Mouse (Mus musculus): ENCODE data around the gene Svep1. TPM values are rescaled to one million over a fixed set of nuclear protein-coding genes. Genes with fewer than 3 reads are reported as not detected.

The Svep1 gene
- polyA plus RNA-seq, 1 experiment: not detected

DNA sequence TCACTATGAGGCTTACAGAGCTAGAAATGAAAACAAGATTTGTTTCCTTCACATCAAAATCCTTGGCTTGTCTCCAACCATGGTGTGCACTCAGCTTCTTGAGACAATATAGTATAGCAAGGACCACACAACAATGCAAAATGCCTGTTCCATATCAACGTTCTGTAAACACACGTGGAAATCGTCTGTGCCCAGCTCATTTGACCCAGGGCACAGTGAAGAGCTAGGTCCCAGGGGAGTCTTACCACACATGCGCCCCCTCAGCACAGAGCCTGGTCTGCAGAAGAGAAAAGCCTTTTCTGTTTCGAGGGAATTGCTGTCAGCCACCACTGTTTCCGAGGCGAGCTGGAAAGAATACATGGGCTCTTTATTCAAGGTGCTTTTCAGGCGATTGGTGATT, 91.2 kb downstream of the Svep1 start:
- Histone ChIP-seq H3K4me1 (ENCODE audit: control insufficient read depth, insufficient read depth, low read length) (no peaks in the 10 kb centered on the region), H3K27ac (ENCODE audit: insufficient read depth, low read depth, low read length) (no peak overlapping the region), H3K4me3 (ENCODE audit: insufficient read depth, low read depth, low read length) (no peak overlapping the region)
- 24% methylated on average over 8 of the region's 8 CpGs for WGBS
- no peak for TF ChIP-seq POLR2A (IDR thresholded peaks at IDR 0.05; ENCODE audit: insufficient read depth, low read depth, low read length)
- no peak for TF ChIP-seq CTCF (IDR thresholded peaks at IDR 0.05; ENCODE audit: insufficient read depth, low read depth, low read length)

DNA sequence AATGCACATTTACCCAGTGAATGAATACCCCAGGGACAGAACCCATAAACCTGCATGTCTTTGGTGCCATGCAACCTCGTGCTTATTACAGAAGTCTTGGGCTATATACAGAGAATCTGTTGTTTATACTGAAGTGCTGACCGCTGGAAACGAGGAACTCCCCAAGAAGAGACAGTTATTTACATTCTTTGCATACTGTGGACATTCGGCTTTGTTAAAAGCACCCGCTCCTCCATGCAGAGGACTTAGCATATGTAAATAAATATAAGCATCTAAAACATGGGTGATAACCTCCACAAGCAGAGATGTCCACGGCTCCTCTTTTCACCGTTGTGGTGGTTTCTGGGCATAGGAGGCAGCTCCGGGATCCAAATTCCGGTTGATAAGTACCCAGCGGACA, 95.7 kb downstream of the Svep1 start:
- Histone ChIP-seq H3K27ac (ENCODE audit: insufficient read depth, low read depth, low read length) (no peak overlapping the region), H3K4me1 (ENCODE audit: control insufficient read depth, insufficient read depth, low read length) (no peaks in the 10 kb centered on the region), H3K4me3 (ENCODE audit: insufficient read depth, low read depth, low read length) (no peak overlapping the region)
- TF ChIP-seq POLR2A (IDR thresholded peaks at IDR 0.05; ENCODE audit: insufficient read depth, low read depth, low read length): no peak
- no peak for TF ChIP-seq CTCF (IDR thresholded peaks at IDR 0.05; ENCODE audit: insufficient read depth, low read depth, low read length)
- WGBS: 88% methylated on average over 10 of the region's 10 CpGs

GRCm38 (mm10) chr4:58109793-58110192, 96.9 kb downstream of the Svep1 start:
- H3K4me1 ChIP-seq (ENCODE audit: control insufficient read depth, insufficient read depth, low read length): no peaks in the 10 kb centered on the region
- H3K4me3 ChIP-seq (ENCODE audit: insufficient read depth, low read depth, low read length): no peak overlapping the region
- WGBS: 85% methylated on average over 6 of the region's 6 CpGs
- H3K27ac ChIP-seq (ENCODE audit: insufficient read depth, low read depth, low read length): no peak overlapping the region
- TF ChIP-seq POLR2A (IDR thresholded peaks at IDR 0.05; ENCODE audit: insufficient read depth, low read depth, low read length): no peak
- TF ChIP-seq CTCF (IDR thresholded peaks at IDR 0.05; ENCODE audit: insufficient read depth, low read depth, low read length): no peak

- WGBS: 67% methylated on average over 3 of the region's 3 CpGs
Measured at GRCm38 (mm10) chr4:58108364-58108763, 98.3 kb downstream of the Svep1 start.

DNA sequence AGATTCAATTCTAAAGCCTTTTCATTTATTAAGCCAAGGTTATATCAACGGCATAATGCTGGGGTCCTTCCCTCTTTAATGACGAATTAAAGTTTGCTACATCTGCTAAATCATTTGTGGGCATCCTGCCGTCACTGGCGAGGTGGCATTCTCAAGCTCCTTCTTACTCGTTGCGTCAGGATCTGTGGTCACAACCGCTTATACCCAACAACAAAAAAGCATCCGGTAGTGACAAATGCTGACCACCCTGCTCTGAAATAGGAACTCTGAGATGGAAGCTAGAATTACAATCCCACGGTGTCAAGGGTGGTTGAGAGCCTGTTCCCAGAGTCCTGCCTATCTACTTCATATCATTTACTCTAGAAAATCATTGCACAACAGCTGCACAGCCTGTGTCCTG, 108.9 kb downstream of the Svep1 start:
- no peak for TF ChIP-seq POLR2A (IDR thresholded peaks at IDR 0.05; ENCODE audit: insufficient read depth, low read depth, low read length)
- TF ChIP-seq CTCF (IDR thresholded peaks at IDR 0.05; ENCODE audit: insufficient read depth, low read depth, low read length): no peak
- Histone ChIP-seq H3K4me3 (ENCODE audit: insufficient read depth, low read depth, low read length) (no peak overlapping the region), H3K4me1 (ENCODE audit: control insufficient read depth, insufficient read depth, low read length) (no peaks in the 10 kb centered on the region), H3K27ac (ENCODE audit: insufficient read depth, low read depth, low read length) (no peak overlapping the region)
- 83% methylated on average over 9 of the region's 9 CpGs for WGBS

More at GRCm38 (mm10) chr4:58108364-58108763, 98.3 kb downstream of the Svep1 start:
- TF ChIP-seq POLR2A (IDR thresholded peaks at IDR 0.05; ENCODE audit: insufficient read depth, low read depth, low read length) (no peak), CTCF (IDR thresholded peaks at IDR 0.05; ENCODE audit: insufficient read depth, low read depth, low read length) (no peak)
- Histone ChIP-seq H3K4me1 (ENCODE audit: control insufficient read depth, insufficient read depth, low read length) (no peaks in the 10 kb centered on the region), H3K27ac (ENCODE audit: insufficient read depth, low read depth, low read length) (no peak overlapping the region), H3K4me3 (ENCODE audit: insufficient read depth, low read depth, low read length) (no peak overlapping the region)

DNA sequence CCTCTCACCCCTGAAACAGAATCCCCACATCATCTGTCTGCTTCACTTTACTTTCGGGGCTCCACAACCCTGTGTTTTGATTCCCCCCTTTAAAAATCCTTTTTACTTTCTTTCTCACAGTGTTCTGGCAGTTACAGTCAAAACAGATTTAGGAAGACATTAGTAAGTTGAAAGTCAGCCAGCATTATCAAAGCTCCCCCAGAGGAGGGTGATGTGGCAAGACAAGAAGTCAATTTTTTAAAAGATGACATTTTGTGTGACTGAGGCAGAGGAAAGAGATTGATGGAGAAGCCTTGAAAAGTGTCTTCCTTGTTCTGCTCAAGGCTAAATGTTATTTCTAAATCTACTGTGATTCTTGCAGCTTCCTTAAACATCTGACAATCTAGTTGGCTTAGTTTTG, 119.9 kb downstream of the Svep1 start:
- 73% methylated on average over 1 of the region's 1 CpGs for WGBS
- Histone ChIP-seq H3K4me1 (ENCODE audit: control insufficient read depth, insufficient read depth, low read length) (no peaks in the 10 kb centered on the region), H3K27ac (ENCODE audit: insufficient read depth, low read depth, low read length) (no peak overlapping the region), H3K4me3 (ENCODE audit: insufficient read depth, low read depth, low read length) (no peak overlapping the region)
- no peak for TF ChIP-seq CTCF (IDR thresholded peaks at IDR 0.05; ENCODE audit: insufficient read depth, low read depth, low read length)
- no peak for TF ChIP-seq POLR2A (IDR thresholded peaks at IDR 0.05; ENCODE audit: insufficient read depth, low read depth, low read length)

GRCm38 (mm10) chr4:58086151-58086550, 120.5 kb downstream of the Svep1 start:
- H3K27ac ChIP-seq (ENCODE audit: insufficient read depth, low read depth, low read length): no peak overlapping the region
- WGBS: 47% methylated on average over 4 of the region's 4 CpGs
- no peaks in the 10 kb centered on the region for H3K4me1 ChIP-seq (ENCODE audit: control insufficient read depth, insufficient read depth, low read length)
- no peak for TF ChIP-seq POLR2A (IDR thresholded peaks at IDR 0.05; ENCODE audit: insufficient read depth, low read depth, low read length)
- no peak for TF ChIP-seq CTCF (IDR thresholded peaks at IDR 0.05; ENCODE audit: insufficient read depth, low read depth, low read length)
- H3K4me3 ChIP-seq (ENCODE audit: insufficient read depth, low read depth, low read length): no peak overlapping the region

DNA sequence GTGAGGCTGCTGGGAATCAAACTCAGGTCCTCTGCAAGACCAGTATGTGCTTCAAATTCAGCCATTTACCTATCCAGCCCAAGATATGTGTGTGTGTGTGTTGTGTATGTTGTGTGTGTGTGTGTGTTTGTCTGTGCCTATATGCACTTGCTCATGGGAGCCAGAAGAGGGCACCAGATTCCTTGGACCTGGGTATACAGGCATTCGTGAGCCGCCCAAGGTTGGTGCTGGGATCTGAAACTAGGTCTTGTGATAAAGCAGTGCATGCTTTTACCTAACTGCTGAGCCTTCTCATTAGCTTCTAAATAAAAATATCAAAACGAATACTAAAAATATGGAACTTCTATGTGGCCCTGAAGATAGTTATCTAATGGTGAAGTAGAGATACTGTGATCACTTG, 121.3 kb downstream of the Svep1 start:
- 92% methylated on average over 3 of the region's 3 CpGs for WGBS
- Histone ChIP-seq H3K4me1 (ENCODE audit: control insufficient read depth, insufficient read depth, low read length) (no peaks in the 10 kb centered on the region), H3K27ac (ENCODE audit: insufficient read depth, low read depth, low read length) (no peak overlapping the region), H3K4me3 (ENCODE audit: insufficient read depth, low read depth, low read length) (no peak overlapping the region)
- TF ChIP-seq CTCF (IDR thresholded peaks at IDR 0.05; ENCODE audit: insufficient read depth, low read depth, low read length): no peak
- no peak for TF ChIP-seq POLR2A (IDR thresholded peaks at IDR 0.05; ENCODE audit: insufficient read depth, low read depth, low read length)

GRCm38 (mm10) chr4:58084155-58084554, 122.5 kb downstream of the Svep1 start:
- TF ChIP-seq CTCF (IDR thresholded peaks at IDR 0.05; ENCODE audit: insufficient read depth, low read depth, low read length) (no peak), POLR2A (IDR thresholded peaks at IDR 0.05; ENCODE audit: insufficient read depth, low read depth, low read length) (no peak)
- WGBS: 98% methylated on average over 5 of the region's 5 CpGs

GRCm38 (mm10) chr4:58082588-58082987, 124.1 kb downstream of the Svep1 start:
- H3K27ac ChIP-seq (ENCODE audit: insufficient read depth, low read depth, low read length): no peak overlapping the region
- no peaks in the 10 kb centered on the region for H3K4me1 ChIP-seq (ENCODE audit: control insufficient read depth, insufficient read depth, low read length)
- H3K4me3 ChIP-seq (ENCODE audit: insufficient read depth, low read depth, low read length): no peak overlapping the region
- 9% methylated on average over 5 of the region's 5 CpGs for WGBS
- TF ChIP-seq CTCF (IDR thresholded peaks at IDR 0.05; ENCODE audit: insufficient read depth, low read depth, low read length): peak; percentile 74
- TF ChIP-seq POLR2A (IDR thresholded peaks at IDR 0.05; ENCODE audit: insufficient read depth, low read depth, low read length): no peak

More at GRCm38 (mm10) chr4:58084155-58084554, 122.5 kb downstream of the Svep1 start:
- no peak overlapping the region for H3K27ac ChIP-seq (ENCODE audit: insufficient read depth, low read depth, low read length)
- H3K4me3 ChIP-seq (ENCODE audit: insufficient read depth, low read depth, low read length): no peak overlapping the region
- H3K4me1 ChIP-seq (ENCODE audit: control insufficient read depth, insufficient read depth, low read length): no peaks in the 10 kb centered on the region
